Mouse (Mus musculus): Measurements from ENCODE around the gene Nmnat3. TPM values are rescaled to one million over a fixed set of nuclear protein-coding genes. Genes with fewer than 3 reads are reported as not detected.

The Nmnat3 gene
- polyA plus RNA-seq, 1 experiment from 2014 or later = 35.2 TPM

- H3K27ac ChIP-seq = no peak overlapping the region
- H3K9me3 ChIP-seq (replicated peaks) = no peaks in the 10 kb centered on the region
- H3K4me3 ChIP-seq = no peak overlapping the region
- H3K36me3 ChIP-seq = peaks cover 21% of the 10 kb centered on the region
- ATAC-seq = no peak
- no peak overlapping the region for H3K9ac ChIP-seq
- H3K27me3 ChIP-seq (replicated peaks) = no peaks in the 10 kb centered on the region
- 87% methylated on average over 11 of the region's 11 CpGs for whole genome bisulfite sequencing (ENCODE audit: insufficient replicate concordance)
- H3K4me1 ChIP-seq = peaks cover 2% of the 10 kb centered on the region
- H3K4me2 ChIP-seq = no peak overlapping the region
These were observed 87.7 kb downstream of the Nmnat3 start for GRCm38 (mm10) chr9:98374897-98375296.

GRCm38 (mm10) chr9:98375329-98376170 lies 88.3 kb downstream of the Nmnat3 start:
- no peak for ATAC-seq
- no peak overlapping the region for H3K27ac ChIP-seq
- no peaks in the 10 kb centered on the region for H3K27me3 ChIP-seq (replicated peaks)
- H3K36me3 ChIP-seq = peaks cover 19% of the 10 kb centered on the region
- H3K4me1 ChIP-seq = peaks cover 8% of the 10 kb centered on the region
- H3K4me2 ChIP-seq = no peak overlapping the region
- 83% methylated on average over 5 of the region's 5 CpGs for WGBS (ENCODE audit: insufficient replicate concordance)
- H3K9ac ChIP-seq = no peak overlapping the region
- H3K9me3 ChIP-seq (replicated peaks) = no peaks in the 10 kb centered on the region
- H3K4me3 ChIP-seq = no peak overlapping the region

GRCm38 (mm10) chr9:98379736-98380135 lies 92.5 kb downstream of the Nmnat3 start:
- no peak for ATAC-seq
- WGBS (ENCODE audit: insufficient replicate concordance) = 79% methylated on average over 4 of the region's 4 CpGs
- Histone ChIP-seq H3K9me3 (replicated peaks) (no peaks in the 10 kb centered on the region), H3K4me3 (no peak overlapping the region), H3K4me1 (peaks cover 11% of the 10 kb centered on the region), H3K9ac (no peak overlapping the region), H3K27me3 (replicated peaks) (no peaks in the 10 kb centered on the region), H3K4me2 (no peak overlapping the region), H3K36me3 (peaks cover 19% of the 10 kb centered on the region), H3K27ac (no peak overlapping the region)

- no peak overlapping the region for H3K27ac ChIP-seq
- no peak overlapping the region for H3K4me3 ChIP-seq
- peaks cover 27% of the 10 kb centered on the region for H3K36me3 ChIP-seq
- H3K9me3 ChIP-seq (replicated peaks) = no peaks in the 10 kb centered on the region
- no peaks in the 10 kb centered on the region for H3K27me3 ChIP-seq (replicated peaks)
- peaks cover 11% of the 10 kb centered on the region for H3K4me1 ChIP-seq
- H3K9ac ChIP-seq = no peak overlapping the region
- ATAC-seq = peak; percentile 68
- 69% methylated on average over 9 of the region's 9 CpGs for WGBS (ENCODE audit: insufficient replicate concordance)
- no peak overlapping the region for H3K4me2 ChIP-seq
These were observed 93.4 kb downstream of the Nmnat3 start for GRCm38 (mm10) chr9:98380593-98380992.

- H3K4me1 ChIP-seq = no peaks in the 10 kb centered on the region
- WGBS (ENCODE audit: insufficient replicate concordance) = 81% methylated on average over 10 of the region's 10 CpGs
These were observed 100.8 kb downstream of the Nmnat3 start for GRCm38 (mm10) chr9:98387741-98388632.

GRCm38 (mm10) chr9:98388633-98388965 lies 101.4 kb downstream of the Nmnat3 start:
- Histone ChIP-seq H3K36me3 (peaks cover 42% of the 10 kb centered on the region), H3K27ac (no peak overlapping the region), H3K4me1 (no peaks in the 10 kb centered on the region), H3K9ac (no peak overlapping the region), H3K4me3 (no peak overlapping the region), H3K4me2 (no peak overlapping the region), H3K27me3 (replicated peaks) (no peaks in the 10 kb centered on the region), H3K9me3 (replicated peaks) (no peaks in the 10 kb centered on the region)
- no peak for ATAC-seq
- WGBS (ENCODE audit: insufficient replicate concordance) = 76% methylated on average over 5 of the region's 5 CpGs

More at GRCm38 (mm10) chr9:98387741-98388632, 100.8 kb downstream of the Nmnat3 start:
- H3K4me2 ChIP-seq = no peak overlapping the region
- H3K36me3 ChIP-seq = peaks cover 40% of the 10 kb centered on the region
- no peak overlapping the region for H3K4me3 ChIP-seq
- no peaks in the 10 kb centered on the region for H3K9me3 ChIP-seq (replicated peaks)
- no peak for ATAC-seq
- no peak overlapping the region for H3K27ac ChIP-seq
- no peaks in the 10 kb centered on the region for H3K27me3 ChIP-seq (replicated peaks)
- H3K9ac ChIP-seq = no peak overlapping the region

GRCm38 (mm10) chr9:98393496-98393895 lies 106.3 kb downstream of the Nmnat3 start:
- Histone ChIP-seq H3K4me2 (no peak overlapping the region), H3K27ac (no peak overlapping the region), H3K4me3 (no peak overlapping the region), H3K9me3 (replicated peaks) (no peaks in the 10 kb centered on the region; the same call in 1 of the 2 replicates), H3K36me3 (peaks cover 29% of the 10 kb centered on the region), H3K4me1 (0 out of 2 replicates have a peak, but pooled peaks cover 4% of the 10 kb centered on the region), H3K27me3 (replicated peaks) (no peaks in the 10 kb centered on the region), H3K9ac (no peak overlapping the region)
- no peak for ATAC-seq
- WGBS (ENCODE audit: insufficient replicate concordance) = 77% methylated on average over 4 of the region's 4 CpGs

GRCm38 (mm10) chr9:98397211-98397610 lies 110.0 kb downstream of the Nmnat3 start:
- H3K27ac ChIP-seq = no peak overlapping the region
- no peaks in the 10 kb centered on the region for H3K27me3 ChIP-seq (replicated peaks)
- ATAC-seq = no peak
- no peak overlapping the region for H3K9ac ChIP-seq
- peaks cover 42% of the 10 kb centered on the region for H3K36me3 ChIP-seq
- no peak overlapping the region for H3K4me2 ChIP-seq
- no peaks in the 10 kb centered on the region; the same call in 1 of the 2 replicates for H3K9me3 ChIP-seq (replicated peaks)
- H3K4me1 ChIP-seq = peaks cover 12% of the 10 kb centered on the region; the same call in 1 of the 2 replicates
- WGBS (ENCODE audit: insufficient replicate concordance) = 74% methylated on average over 6 of the region's 6 CpGs
- no peak overlapping the region for H3K4me3 ChIP-seq

GRCm38 (mm10) chr9:98397866-98398265 lies 110.6 kb downstream of the Nmnat3 start:
- WGBS (ENCODE audit: insufficient replicate concordance) = 74% methylated on average over 3 of the region's 3 CpGs
- Histone ChIP-seq H3K27me3 (replicated peaks) (no peaks in the 10 kb centered on the region), H3K9me3 (replicated peaks) (no peaks in the 10 kb centered on the region; the same call in 1 of the 2 replicates), H3K4me2 (no peak overlapping the region), H3K9ac (no peak overlapping the region), H3K4me1 (peaks cover 12% of the 10 kb centered on the region; the same call in 1 of the 2 replicates), H3K27ac (no peak overlapping the region), H3K36me3 (peaks cover 48% of the 10 kb centered on the region), H3K4me3 (no peak overlapping the region)
- ATAC-seq = peak; percentile 51; the same call in 1 of the 2 replicates

- Histone ChIP-seq H3K27me3 (replicated peaks) (no peaks in the 10 kb centered on the region), H3K4me2 (no peak overlapping the region), H3K27ac (no peak overlapping the region), H3K9me3 (replicated peaks) (no peaks in the 10 kb centered on the region; the same call in 1 of the 2 replicates), H3K9ac (no peak overlapping the region), H3K4me1 (peaks cover 12% of the 10 kb centered on the region; the same call in 1 of the 2 replicates), H3K36me3 (peaks cover 62% of the 10 kb centered on the region), H3K4me3 (no peak overlapping the region)
- ATAC-seq = peak; percentile 36; the same call in 1 of the 2 replicates
- 78% methylated on average over 13 of the region's 13 CpGs for WGBS (ENCODE audit: insufficient replicate concordance)
These were observed 113.1 kb downstream of the Nmnat3 start for GRCm38 (mm10) chr9:98400185-98400894.

- no peaks in the 10 kb centered on the region for H3K27me3 ChIP-seq (replicated peaks)
- H3K27ac ChIP-seq = no peak overlapping the region
- WGBS (ENCODE audit: insufficient replicate concordance) = 74% methylated on average over 5 of the region's 5 CpGs
- peaks cover 74% of the 10 kb centered on the region for H3K36me3 ChIP-seq
- ATAC-seq = no peak
- no peak overlapping the region for H3K4me3 ChIP-seq
- H3K9ac ChIP-seq = no peak overlapping the region
- H3K4me2 ChIP-seq = no peak overlapping the region
- peaks cover 12% of the 10 kb centered on the region; the same call in 1 of the 2 replicates for H3K4me1 ChIP-seq
- no peaks in the 10 kb centered on the region for H3K9me3 ChIP-seq (replicated peaks)
These were observed 114.4 kb downstream of the Nmnat3 start for GRCm38 (mm10) chr9:98401611-98402010.
